Mouse (Mus musculus) thymus, postnatal 10 days (tissue): ENCODE results near the gene Upf1.
A peak's percentile ranks its signal among the peaks of the same experiment; 100 is the strongest.

ENCODE experiments used
- DNase-seq, 2 experiments: peaks; one replicate each; pipeline ENCODE4 v3.0.0; 2021; ENCODE audit warnings: low spot score in 2 of 2

The Upf1 gene

DNA sequence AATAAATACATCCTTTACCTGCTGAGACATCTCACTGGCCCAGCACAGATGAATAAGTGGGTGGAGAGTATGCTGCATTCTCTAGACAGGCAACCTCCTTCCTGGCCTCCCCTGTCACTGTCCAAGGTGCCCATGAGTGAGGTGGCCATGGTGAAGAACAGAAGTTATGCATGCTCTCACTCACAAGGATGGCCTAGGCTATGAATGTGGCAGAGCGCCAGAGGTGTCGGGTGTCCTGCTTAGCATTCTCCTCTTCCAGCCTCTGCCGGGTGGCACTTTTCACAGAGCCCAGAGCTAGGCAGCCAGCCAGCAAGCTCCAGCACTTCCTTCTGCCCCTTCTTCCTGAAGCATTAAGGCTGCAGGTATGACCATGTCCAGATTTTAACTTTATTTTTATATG, 6.3 kb upstream of the Upf1 start:
- DNase-seq, result no peak

DNA sequence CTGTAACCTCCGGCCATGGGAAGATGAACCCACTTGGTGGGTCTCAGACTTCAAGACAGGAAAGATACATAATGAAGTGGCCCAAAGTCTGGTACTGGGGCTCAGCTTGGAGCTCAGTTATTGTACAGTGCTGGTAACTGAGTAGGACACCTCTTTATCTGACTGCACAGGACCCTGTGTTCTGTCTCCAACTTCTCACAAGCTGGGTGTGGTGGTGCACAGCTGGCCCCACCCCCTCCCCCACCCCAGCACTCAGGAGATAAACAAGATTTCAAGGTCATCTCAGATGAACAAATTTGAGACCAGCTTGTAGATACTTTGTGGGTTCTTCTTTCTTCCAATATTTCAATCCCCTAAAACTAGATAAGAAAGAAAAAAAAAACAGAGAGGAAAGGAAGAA, 3.0 kb upstream of the Upf1 start:
- DNase-seq, result no peak

DNA sequence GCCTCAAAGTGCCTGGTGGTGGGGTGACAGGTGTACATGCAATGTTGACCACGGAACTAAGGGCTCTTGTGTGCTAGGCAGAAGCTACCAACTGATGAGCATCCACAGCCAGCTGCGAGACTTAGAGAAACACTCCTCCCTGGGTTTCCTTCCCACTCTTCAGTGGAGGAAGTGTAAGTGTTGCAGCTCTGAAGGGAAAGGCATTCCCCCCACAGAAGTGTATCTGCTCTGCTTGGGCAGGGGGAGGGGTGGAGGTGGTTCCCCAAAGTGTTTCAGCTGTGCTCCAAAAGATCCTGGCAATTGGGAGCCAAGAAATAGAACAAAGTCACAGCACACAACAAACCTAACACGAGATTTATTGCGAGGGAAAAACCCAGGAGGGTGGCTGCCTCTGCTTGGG, 926 bp upstream of the Upf1 start:
- no peak for DNase-seq

DNA sequence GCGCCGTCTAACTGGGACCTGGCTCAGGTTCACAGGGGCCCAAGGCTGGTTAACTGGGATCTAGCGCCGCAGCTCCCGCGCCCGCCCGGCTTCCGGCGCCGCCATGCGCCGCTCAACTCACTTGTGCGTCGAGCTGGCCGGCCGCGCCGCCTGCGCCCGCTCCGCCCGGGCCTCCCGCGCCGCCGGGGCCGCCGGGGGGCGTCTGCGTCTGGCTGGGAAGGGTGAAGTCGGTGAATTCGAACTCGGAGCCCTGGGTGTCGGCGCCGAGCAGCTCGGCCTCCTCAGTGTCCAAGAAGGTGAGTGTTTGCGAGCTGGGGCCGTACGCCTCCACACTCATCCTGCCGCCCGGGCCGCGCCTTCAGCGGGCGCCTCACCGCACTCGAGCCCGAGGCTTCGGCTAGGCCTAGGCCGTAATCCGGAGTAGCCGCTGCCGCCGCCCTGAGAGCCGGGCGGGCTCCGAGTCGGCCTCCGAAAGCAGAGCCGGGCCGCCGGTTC, 374 bp downstream of the Upf1 start:
- DNase-seq, result peak in 1 of 2 experiments; percentile 51

DNA sequence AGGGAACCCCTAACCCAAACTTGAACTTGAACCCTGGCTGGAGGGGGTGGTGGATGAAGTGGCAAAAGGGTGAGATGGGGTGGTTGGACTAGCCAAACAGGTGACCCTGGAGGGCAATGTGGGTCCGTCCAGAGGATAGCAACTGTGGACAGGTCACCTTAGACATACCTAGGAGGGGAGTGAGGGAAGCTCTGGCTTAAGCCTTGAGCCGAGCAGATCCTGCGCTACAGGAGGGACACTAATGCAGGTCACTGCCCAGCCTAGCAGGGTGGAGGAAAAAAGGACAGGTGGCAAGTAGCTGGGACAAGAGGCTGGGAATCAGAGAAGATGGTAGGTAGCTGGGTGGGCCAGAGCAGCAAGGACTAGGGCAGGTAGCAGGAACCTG, 1.1 kb downstream of the Upf1 start:
- no peak for DNase-seq

DNA sequence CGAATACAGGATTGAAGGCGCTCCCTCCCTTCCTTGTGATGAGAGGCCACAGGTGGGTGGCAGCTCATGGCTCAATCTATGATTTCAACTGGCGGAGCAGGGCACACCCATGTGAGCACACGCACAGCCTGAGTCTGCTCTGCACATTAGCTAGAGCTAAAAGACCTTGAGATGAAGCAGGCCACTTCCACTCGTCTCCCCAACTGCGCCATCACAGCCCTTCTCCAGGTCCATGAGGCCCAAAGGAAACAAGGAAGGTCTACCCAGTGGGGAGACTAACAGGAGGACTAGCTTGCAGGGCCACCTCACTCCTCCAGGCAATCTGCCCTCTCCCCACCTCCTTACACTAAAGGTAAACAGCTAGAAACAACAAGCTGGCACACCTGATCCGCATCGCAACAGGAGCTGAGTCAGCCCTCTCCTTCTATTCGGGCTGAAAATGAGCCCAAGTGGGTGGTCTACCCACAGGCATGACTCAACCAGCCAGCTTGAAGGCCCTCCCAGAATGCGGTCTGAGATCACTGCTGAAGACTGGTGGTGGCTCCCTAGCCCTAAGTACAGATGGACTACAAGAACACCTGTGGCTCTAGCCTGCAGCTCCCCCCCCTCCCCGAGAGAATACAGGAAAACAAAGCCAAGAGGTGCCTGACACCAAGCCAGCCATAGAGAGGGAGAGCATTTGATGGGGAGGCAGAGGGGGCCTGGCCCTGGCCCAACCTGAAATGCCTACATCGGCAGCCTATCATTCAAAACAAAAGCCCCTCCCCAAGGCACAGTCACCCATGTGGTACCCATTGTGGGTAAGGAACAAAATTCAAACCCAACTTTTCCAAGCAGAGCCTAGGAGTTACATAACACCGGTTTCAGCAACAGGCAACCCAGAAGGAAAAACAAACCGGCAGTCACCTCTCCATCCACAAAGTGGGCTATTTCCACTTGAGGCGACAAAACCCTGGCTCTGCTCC, 1.8 kb downstream of the Upf1 start:
- DNase-seq, result no peak

DNA sequence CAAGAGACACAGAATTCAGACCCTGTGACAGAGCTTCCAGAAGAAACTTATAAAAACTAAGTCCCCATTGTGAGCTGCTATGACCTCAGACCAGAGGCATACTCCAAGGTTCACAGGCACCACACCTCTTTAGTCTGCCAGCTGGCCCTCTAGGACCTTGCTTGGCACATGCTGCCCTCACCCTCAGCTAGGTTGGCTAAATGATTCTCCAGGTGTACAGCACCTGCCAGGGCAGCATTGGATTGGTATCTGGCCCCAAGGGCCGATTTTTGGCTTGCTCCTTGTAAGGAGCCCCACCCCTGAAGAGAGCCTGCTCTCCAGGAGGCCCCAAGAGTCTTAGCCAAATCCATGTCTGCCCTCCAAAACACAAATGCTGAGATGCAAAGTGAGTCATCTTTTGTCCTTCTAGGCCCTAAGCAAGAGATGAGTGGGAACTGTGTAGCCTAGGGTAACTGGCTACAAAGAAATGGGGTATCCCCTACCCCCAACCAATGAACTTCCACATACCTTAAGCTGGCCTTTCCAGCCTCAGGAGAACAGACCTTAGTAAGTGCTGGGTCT, 5.1 kb downstream of the Upf1 start:
- no peak for DNase-seq

DNA sequence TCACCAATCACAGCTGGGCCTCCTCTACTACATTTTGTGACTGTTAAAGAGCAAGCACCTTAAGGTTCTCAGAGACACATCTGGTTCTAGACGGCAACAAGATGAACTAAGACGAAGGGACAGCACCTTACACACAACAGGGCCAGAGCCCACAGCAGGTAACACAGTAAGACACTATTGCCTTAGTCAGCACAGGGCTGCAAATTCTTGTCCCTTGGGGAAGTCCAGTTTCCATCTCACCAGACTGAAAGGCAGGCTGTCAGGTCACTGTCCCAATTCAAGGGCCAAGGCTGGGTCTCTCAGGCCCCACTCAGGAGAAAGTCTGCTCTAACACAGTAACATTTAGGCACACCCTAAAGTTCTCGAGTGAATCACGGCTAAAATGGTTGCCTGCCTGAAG, 5.6 kb downstream of the Upf1 start:
- DNase-seq, result no peak

DNA sequence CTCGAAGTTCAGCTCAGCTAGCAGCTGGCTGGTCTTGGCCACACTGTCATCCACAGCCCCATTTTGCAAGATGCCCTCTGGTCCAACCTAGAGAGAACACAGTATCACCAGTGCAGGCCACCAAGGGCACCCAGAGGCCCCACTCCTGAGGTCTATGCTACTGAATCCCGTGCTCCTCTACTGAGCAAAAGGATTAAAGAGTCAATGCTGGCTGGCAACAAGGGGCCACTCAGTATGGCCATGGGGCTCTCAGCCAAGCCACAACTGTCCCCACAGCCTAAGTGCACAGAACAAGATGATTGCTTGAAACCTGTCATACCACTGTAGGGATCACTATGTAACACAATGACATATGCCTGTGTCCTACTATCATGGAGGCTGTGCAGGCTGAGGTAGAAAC, 8.8 kb downstream of the Upf1 start:
- DNase-seq, result no peak

DNA sequence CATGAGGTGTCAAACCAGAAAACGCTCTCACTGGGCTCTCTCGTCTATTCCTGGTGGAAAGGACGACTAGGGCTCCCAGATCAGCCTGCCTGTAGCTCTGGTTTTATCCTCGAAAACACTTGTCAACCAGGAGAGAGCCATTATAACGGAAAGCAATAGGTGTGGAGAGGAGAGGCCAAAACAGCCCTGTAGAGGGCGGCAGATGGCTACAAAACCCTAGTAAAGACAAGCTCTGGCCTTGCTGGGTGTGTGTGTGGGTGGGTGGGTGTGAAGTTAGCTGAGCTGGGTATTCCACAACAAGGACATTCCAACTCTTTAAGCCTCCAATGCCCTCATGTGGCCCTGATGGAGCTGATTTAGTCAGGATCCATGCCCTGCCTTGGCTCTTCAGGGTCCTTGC, 9.4 kb downstream of the Upf1 start:
- DNase-seq, result peak in 1 of 2 experiments; percentile 32

DNA sequence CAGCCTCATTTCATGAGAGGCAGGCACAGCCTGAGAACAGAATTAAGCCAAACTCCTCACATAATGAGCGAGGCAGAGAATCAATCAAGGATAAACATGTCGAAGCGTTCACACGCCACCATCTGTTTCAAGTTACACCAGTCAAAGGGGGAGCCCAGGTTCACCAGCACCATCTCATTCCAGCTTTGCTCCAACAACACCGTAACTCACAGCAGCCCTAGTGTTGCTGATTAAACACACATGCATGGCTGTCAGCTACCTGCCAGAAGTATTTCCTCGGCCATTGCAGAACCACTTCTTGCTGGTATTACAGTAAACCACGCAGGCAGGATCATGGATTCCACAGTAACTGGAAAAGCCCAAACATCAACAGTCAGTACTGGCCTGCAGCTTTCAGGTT, 10.0 kb downstream of the Upf1 start:
- no peak for DNase-seq

DNA sequence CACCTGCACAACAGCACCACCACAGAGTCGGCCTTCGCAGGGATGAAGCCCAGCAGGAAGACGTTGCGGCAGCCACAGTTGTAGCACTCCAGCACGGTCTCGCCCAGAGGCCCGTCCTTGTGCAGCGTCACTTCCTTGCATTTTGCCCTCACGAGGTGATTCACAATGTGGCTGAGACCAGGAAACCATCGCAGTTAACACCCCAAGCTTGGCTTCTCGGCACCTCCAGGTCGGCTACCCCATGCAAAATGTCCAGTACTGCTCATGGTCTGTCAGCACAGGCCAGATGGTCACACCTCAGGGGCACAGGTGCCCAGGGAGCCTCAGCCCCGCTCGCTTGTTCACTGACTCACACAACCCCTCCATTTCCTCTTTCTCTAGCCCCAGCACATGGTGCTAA, 11.1 kb downstream of the Upf1 start:
- DNase-seq, result no peak

DNA sequence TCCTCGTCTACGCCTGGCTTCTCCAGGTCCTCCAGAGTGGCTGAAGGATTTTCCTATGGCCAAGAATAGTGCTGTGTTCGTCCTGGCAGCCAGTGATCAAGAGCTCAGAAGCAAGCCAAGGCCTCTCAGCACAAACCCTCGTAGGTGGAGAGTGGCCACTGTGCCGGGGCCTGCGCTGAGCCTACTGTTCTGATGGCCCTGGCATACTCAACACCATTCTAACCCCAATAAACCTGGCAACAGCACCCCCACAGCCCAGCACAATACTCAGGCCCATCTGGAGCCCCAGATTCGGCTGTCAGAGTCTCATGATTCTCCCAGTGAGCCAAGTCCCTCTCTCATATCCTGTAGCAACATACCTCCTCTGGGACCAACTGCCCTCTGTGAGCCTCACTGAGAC, 12.4 kb downstream of the Upf1 start:
- DNase-seq, result no peak

DNA sequence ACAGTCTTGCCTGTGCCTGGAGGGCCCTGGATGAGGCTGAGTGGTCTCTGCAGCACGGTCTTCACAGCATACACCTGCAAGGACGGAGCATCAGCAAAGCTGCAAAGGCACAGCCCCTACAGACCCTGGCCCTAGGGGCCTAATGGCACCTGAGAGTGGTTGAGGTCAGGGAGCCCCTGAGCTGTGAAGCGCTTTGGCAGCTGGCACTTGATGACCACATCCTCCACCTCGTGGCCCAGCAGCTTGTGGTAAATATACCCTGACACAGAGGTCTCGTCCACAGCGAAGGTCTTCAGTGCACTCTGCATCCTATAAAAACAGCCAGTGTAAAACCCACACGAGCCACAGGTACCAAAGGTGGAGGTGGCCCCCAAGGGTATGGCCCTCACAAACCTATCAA, 14.1 kb downstream of the Upf1 start:
- DNase-seq, result no peak

DNA sequence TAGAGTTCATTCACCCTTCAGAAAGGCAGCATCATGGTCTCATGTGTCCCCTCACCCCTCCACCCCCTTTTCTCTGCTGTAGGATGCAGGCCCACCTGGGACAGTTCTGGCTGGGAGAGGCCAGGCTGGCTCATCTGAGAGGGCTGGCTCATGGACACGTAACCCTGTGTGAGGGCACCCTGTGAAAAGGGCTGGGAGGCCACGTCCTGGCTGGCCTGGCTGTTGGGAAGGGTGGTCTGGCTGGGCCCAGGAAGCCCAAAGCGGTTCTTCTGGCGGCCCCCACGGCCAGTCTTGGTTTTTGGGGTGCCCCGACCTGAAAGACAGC, 20.2 kb downstream of the Upf1 start:
- no peak for DNase-seq

DNA sequence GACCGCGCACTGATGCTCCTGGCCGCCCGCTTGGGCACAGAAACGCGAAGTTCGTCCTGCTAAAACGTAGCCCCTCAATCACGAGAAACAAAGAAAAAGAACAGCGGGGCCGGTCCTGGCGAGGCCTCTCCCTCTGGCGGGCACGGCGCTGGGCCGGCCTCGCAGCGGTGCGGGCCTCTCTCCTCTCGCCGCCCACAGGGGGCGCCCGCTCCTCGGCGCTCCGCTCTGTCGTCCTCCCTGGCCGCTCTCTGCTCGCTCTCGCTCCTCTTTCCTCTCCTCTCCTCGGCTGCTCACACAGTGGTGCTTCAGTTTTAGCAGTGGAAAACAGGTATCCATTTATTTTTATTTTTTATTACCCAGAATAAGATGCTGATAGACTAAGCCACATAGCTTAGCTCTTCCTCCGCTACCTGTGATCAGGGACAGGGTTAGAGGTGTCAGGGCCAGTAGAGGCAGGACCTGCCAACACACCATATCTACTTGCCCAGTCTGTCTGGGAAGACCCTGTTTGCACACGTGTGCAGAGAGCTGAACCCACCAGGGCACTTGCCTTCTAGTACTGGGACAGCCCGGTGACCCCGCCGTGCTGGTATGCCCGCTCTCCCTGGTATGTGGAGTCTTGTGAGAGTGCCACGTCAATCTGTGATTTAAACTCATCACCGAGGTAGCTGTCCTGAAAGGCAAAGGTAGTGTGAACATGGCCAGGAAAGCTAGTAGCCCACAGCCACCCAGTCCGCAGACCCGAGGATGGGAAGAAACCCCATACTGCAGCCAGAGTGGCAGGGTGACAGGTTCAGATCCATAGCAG, 20.8 kb downstream of the Upf1 start:
- no peak for DNase-seq

DNA sequence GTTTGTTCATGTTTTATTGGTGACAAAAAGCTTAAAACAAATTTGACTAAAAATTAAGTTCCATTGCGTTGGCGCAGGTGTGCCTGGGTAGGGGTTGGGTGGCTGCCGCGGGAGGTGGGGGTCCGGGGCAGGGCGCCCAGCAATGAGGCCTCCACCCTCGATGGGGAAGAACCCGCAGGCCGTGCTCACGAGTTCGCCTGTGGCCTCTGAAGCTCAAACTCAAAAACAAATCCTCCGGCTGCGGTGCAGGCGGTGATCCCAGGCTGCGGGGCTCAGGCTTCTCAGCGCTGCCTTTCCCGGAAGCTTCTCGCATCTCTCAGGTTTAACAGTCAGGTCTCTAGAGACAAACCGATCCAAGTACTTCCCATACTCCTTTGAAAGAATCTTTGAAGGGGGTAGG, 21.6 kb downstream of the Upf1 start:
- no peak for DNase-seq

DNA sequence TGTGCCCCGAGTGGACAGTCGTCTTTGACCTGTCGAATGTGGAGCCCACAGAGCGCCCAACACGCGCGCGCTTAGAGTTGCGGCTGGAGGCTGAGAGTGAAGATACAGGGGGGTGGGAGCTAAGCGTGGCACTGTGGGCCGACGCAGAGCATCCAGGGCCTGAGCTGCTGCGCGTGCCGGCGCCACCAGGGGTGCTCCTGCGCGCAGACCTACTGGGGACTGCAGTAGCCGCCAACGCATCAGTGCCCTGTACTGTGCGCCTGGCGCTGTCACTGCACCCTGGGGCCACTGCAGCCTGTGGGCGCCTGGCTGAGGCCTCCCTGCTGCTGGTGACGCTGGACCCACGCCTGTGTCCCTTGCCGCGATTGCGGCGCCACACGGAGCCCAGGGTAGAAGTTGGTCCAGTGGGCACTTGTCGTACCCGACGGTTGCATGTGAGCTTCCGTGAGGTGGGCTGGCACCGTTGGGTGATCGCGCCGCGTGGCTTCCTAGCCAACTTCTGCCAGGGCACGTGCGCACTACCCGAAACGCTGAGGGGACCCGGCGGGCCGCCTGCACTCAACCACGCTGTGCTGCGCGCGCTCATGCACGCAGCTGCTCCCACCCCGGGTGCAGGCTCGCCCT, 22.2 kb downstream of the Upf1 start:
- DNase-seq, result no peak

DNA sequence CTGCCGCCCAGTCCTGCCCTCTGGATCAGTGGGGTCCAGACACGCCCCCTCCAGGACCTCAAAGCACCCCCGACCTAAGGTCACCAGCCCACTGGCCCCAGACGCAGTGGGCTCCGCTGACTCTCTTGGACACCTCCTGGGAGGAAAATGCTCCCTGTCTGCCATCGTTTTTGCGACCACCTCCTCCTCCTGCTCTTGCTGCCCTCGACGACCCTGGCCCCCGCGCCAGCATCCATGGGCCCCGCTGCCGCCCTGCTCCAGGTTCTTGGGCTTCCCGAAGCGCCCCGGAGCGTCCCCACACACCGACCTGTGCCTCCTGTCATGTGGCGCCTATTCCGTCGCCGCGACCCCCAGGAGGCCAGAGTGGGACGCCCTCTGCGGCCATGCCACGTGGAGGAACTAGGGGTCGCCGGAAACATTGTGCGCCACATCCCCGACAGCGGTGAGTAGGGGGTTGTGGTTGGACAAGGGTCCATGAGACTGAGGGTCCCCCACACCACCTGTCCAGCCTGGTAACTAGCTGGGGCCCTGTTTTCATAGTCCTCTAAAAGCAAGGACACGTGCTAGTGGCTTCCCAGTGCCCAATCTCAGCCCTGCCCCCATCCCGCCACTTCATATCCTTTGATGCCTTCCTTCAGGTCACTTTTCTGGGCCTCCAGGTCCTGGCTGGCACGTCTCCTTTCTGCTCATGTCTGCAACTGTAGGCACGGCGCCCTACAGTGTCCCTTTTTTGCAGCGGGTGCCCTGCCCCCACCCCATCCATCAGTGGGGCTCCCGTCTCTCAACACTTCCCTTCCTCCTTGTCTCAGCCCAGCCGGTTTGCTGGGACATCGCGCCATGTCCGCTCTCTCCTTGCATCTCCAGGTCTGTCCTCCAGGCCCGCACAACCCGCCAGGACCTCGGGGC, 23.0 kb downstream of the Upf1 start:
- no peak for DNase-seq

DNA sequence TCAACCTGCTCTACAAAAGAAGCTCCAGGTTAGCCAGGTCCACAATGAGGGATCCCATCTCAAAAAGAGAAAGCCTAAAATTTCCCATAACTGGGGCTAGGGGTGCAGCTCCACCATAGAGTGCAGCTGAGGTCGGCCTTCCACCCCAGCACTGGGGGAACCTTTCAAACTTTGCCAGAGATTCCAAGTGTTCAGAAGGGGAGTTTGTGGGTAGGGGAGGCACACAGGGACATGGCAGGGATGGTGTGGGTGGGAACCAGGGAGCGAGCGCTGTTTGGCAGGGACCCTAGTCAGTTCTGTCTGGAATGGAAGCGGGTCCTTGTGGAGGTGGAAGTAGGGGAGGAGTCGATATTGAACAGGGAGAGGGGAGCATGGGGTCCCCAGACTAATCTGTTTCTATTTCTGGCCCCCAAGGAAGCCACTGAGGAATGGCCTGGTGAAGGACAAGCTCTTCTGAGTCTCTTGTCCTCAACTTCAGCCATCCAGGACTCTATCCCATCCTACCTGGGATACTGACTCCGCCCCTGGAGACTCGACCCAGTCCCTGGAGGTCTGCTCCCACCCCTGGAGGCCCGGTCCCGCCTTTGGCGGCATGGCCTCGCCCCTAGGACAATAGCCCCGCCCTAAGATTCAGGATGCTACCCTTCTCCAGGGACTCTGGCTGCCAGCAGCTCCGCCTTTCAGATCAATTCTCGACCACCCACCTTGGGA, 23.8 kb downstream of the Upf1 start, which contains the start of gene Gdf1:
TSS of gene Gdf1 (plus strand) at position 694 of the 711 bp plus-strand sequence.
- DNase-seq, result no peak
